Mouse (Mus musculus): ENCODE measurements around the gene Ccdc32. TPM values are rescaled to one million over a fixed set of nuclear protein-coding genes. Genes with fewer than 3 reads are reported as not detected.
A peak's percentile ranks its signal among the peaks of the same experiment; 100 is the strongest.
"Not testable (repeated sequence)": the region's sequence is repeated elsewhere in the genome, so short reads cannot be mapped to it uniquely, and the experiment has no call there.

Gene Ccdc32
- 10 to 100 TPM; 11.6 to 14.6 TPM for total RNA-seq (2021)

DNA sequence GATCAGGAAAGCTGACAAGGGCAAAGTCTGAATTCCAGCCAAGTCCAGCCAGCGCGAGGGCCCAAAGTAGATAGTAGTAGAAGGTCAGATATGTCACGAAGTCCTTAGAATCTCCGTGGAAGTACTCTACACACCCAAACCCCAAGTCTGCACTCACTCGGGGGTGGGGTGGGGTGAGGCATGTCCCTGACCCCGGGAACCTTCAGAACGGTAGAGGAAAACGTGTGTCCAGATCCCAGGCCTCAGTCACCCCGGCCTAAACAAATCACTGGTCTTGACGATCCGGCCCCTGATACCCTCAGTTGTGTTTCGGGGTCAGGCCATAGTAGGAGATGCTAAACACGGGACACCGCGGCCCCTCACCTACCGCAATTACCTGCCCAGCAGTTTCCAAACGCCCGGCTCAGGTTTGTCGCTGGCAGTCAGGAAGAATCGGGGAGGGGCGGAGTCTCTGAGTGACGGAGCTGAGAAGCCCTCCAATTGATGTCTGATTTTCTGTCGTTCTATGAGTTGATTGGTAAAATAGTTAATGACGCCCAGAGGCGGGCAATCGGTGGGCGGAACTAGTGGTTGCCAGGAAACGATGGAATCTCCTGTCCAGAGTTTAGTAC, at the start of gene Ccdc32:
Gene Ccdc32, minus strand, starts transcription at position 453 of the 611 bp plus-strand sequence.
- DNase-seq = peak; percentile 94

DNA sequence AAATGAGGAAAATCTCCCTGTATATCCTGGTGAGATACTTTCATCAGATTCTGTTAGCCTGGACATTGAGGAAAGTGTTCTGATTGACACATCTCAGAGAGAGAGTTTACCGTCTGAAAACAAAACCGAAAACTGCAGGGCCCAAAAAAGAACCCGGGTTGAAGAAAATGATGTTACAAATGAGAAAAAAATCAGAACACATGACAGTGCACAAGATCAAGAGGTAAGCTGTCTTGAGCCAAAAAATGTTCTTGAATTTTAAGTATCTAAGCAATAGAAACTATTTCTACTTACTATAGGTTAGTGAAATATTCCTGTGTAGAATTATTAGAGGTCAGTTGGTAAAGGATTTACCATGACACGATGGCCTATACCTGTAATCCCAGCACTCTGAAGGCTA, 43.2 kb upstream of the Ccdc32 start:
- no peak for DNase-seq

DNA sequence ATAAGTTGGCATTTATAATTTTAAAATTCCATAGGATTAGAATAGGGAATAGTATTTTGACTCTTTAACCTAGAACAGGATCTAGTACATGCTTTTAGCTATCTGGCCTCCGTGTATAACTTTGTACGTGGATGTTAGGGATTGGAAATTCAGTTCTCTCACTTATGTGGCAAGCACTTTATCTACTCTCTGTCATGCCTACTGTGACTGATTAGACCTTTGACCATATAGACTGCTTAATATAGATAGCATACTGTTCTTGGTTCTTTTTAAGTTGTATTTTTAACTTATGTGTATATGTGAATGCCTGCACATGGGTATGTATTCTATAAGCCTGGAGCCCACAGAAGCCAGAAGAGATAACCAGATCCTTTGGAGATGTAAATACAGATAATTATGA, 30.9 kb upstream of the Ccdc32 start:
- DNase-seq = no peak

DNA sequence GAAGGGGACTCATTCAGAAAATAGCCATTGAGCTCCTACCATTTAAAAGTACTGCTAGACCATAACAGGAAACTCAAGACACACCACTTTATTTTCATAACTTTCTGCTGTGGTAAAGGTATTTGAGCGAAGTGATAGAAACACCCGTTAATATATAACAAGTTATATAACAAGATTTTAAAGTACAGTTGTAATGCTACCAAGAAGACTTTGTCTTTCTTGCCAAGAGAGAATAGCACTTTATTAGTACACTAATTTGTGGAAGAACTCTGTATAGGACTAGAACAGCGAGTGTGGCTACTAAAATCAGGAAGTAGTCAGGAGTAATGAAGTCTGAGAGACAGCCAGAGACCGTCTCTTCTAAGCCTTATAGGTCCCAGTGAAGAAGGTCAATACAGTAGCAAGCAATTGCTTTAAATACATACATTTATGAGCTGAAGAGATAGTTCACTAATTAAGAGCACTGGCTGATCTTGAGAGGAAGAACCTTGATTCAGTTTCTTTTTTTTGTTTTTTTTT, 21.0 kb upstream of the Ccdc32 start:
- DNase-seq = no peak

DNA sequence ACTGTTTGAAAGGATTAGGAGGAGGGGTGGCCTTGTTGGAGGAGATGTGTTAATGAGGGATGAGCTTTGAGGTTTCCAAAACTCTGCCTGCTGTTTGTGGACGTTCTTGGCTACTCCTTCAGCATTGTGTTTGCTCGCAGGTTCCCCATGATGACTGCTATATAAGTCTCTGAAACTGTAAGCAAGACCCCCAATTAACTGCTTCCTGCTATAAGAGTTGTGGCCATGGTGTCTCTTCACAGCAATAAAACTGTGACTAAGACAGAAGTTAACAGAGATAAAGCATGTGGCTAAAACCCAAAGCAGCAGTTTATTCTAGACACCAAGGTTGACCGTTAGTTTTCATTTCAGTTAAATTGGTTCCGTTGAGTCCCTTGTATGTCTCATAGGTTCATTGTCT, 18.7 kb upstream of the Ccdc32 start:
- DNase-seq = no peak

DNA sequence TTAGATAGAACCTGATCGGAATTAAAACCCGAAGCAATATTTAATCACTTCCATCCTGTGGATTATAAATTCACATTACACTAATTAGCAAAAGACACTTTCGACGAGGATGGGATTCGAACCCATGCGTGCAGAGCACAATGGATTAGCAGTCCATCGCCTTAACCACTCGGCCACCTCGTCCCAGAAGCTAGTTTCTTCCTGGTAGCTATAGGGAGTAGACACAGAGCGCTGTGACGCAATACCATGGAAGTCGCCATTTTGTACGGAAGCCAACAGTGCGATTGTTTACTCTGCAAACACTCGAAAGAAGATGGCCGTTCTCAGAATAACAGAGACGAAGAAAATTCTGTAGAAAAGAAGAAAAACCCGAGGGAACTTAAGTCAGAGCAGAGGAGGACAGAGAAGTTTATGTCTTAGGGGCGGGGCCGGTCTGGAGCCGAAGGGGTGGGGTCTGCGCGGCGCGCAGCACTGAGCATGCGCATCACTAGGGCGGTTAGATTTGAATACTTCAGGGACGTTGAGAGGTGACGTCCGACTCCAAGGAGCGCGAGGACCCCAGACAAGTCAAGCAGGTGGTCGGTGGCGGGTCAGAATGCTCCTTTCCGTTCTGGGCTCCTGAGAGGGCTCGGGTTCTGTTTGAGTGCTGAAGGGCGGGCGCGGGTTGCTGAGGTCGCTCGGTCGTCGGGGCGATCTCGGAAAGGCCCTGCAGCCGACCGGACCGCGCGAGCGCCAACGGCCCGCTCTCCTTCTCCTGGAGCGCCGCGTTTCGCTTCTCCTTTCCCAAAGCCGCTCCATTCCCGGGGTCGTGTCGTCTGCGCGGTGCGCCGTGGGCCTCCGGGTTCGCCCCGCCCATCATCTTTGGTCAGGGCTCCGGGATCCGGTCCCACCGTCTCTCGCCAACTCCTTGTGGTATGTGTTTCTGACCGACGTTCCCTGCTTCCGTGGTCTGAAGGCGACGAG, 17.7 kb upstream of the Ccdc32 start, which contains the start of gene Knl1:
Gene Knl1, plus strand, starts transcription at position 471 of the 963 bp plus-strand sequence.
- DNase-seq = peak; percentile 98

DNA sequence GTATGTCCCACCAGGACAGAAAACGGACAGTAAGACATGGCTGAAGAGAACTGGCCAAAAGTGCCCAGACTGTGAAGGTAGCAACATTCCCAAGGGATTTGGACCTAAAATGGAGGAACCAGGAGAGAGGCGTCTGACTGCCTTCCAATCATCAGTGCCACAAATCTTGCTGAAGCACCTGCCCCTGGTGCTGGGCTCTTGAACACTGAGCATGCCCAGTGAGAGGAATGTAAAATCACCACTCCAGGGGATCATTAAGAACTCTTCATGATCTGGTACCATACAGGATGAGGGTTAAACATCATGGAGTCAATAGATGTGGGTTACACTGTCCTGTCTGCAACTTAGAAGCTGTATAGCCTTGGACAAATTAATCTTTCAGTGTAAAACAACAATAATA, 16.0 kb upstream of the Ccdc32 start:
- no peak for DNase-seq

DNA sequence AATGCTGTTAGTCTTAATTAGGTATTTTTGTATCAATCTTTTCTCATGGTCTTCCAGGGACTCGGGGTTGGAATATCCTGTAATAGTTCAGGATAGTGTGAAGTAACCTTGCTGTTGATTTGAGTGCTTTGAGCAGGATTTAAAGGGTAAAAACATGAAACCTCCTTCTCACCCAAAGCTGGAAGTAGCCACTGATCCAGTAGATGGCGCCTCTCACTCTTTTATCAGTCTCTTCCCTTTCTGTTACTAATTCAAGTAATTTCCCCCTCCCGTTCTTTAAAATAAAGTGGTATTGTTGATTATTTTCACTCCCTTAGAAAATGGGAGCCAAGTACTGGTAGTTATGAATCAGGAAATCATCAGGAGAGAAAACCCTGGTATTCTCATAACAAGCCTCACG, 11.7 kb upstream of the Ccdc32 start:
- peak; percentile 38 for DNase-seq

DNA sequence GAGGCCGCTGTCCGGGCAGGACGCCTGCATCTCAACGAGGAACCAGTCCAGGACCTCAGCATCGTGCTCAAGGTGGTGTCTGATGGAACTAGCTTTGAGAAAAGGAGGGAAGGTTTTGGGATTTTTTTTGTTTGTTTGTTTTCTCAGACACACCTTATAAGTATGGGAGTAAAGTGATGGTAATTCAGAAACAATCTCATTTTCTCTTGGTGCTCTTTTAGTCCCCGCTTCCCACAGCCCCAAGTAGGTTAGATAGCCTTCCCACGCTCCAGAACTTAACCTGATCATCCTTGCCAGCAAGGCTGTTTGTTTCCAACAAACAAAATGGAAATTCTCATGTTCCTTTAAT, 6.2 kb upstream of the Ccdc32 start:
- no peak for DNase-seq

DNA sequence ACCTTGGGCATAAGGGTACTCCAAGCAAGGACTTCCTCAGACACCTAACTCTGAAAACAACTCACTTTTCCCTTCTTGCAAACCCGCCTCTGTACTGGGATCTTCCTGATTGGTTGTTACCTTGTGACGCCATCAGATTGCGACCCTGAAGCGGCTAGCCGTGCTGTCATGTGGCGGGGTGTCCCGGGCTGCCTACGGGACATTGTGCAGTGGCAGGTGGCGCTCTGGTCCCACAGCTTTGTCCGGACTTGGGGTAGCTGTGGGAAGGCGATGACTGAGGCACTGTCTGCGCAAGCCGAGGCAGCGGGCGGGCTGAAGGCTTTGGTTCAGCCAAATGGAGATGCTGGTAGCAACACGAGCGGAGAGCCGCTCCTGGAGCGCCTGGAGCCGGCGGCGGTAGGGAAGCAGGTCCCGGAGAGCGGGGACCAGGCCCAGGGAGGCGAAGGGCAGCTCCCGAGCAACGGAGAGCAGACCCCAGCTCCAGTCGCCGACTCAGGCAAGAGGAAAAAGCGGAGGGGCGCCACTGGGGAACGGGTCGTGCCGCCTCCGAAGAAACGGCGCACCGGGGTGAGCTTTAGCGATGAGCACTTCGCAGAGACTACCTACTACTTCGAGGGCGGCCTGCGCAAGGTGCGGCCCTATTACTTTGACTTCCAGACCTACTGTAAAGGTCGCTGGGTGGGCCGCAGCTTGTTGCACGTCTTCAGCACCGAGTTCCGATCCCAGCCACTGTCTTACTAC, 5.6 kb upstream of the Ccdc32 start, which contains the start of gene Rpusd2:
Gene Rpusd2, plus strand, starts transcription at position 135 of the 741 bp plus-strand sequence.
- DNase-seq = peak; percentile 95

DNA sequence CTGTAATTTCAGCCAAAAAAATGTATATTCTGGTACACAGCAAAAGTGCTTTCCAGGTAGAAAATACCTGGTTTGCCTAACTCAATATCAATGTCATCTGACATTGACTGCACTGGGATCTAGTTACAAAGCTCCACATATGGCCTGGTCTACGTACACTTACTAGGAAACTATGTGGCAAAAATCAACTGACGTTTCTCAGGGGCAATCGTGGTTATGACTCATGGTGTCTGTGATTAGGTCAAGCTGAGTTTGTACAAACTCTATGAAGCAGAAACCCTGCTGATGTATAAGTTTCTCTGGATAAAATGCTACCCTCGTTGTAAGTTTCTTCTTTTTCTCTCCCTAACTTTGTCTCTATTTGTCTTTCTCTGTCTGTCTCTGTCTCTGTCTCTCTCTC, 3.0 kb upstream of the Ccdc32 start:
- DNase-seq = no peak

DNA sequence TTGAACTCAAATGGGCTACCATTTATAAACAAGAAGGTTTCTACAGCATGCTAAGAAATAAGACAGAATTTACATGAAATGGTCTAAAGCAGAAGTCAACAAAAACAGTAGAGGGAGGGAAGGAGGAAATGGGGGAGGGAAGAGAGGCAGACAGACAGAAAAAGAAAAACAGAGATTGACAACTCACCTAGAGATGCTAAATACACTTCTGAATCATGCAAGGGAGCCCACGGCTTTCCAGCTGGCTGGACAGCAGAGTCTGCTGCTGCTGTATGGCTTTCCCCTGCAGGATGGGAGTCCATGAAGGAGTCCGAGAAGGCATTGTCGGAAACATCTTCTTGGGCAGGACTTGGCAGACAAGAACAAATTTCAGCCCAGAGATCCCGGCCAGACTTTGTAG, 2.2 kb downstream of the Ccdc32 start:
- no peak for DNase-seq

DNA sequence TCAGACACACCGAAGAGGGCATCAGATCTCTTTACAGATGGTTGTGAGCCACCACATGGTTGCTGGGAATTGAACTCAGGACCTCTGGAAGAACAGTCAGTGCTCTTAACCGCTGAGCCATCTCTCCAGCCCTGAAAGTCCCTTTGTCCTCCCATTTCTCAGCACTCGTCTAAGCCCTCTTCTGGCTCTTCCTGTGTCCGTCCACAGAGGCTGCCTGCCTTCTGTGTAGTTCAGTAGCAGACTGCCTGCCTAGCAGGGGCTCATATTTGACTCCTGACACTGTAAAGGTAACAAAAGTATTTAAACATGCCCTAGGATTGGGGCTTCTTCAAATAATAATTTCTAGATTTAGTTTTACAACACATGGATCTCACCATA, 4.0 kb downstream of the Ccdc32 start:
- no peak for DNase-seq

DNA sequence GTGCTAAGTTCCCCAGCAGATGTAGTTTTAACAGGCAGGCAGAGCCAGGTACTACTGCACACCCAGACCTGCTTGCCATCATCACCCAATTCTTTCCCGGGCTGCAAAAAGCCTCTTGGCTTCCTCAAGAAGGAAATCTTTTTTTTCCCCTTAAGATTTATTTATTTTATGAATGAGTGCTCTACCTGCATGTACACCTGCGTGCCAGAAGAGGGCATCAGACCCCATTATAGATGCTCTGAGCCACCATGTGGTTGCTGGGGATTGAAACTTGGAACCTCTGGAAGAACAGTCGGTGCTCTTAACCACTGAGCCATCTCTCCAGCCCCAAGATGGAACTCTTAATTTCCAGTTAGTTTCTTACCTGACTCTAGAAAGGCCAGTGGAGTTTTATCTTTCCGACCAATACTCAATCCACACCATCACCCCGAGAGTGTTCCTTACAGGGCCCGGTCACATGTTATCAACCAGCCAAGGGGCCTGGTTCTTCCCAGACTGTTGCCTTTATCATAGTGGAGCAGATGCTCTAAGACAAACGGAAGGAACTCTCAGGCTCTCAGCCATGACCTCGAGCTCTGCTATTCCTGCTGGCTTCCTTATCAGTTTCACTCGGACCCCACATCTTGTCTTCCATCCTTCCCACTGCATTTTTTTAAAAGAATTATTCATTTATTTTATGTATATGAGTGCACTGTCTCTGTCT, 4.5 kb downstream of the Ccdc32 start:
- no peak for DNase-seq

DNA sequence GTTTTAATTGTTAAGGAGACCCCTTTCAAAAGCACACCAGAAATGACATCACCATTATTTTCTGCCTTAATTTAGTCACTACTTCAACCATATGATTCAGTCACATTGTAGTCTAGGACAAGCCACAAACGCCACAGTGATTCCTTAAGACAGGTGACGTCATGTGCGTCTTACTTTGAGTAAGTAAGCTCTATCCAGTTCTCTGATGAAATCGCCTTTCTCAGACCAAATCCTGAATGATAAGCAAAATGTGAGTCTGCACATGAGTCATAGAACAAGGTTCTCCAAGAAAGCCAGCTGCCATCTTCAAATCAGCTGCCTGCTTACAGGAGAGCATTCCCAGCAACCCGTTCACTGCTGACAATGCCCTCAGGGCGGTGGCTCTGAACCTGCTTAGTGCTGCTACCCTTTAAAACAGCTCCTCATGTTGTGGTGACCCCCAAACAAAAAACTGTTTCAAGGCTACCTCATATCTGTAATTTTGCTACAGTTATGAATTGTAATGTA, 6.0 kb downstream of the Ccdc32 start:
- DNase-seq = no peak

DNA sequence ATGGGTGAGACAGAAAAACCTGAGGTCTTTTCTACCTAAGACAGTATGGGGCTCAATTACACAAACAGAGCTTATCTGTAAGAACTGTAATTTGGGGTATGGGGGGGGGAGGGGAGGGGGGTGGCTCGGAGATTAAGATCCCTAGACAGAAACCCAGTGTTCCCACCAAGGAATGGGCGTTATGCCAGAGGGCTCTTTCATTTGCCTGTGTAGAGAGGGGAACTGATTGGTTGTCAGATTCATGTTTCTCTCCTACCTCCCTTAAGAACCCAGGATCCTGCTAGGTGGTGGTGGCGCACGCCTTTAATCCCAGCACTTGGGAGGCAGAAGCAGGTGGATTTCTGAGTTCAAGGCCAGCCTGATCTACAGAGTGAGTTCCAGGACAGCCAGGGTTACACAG, 9.7 kb downstream of the Ccdc32 start:
- peak; percentile 19 for DNase-seq

DNA sequence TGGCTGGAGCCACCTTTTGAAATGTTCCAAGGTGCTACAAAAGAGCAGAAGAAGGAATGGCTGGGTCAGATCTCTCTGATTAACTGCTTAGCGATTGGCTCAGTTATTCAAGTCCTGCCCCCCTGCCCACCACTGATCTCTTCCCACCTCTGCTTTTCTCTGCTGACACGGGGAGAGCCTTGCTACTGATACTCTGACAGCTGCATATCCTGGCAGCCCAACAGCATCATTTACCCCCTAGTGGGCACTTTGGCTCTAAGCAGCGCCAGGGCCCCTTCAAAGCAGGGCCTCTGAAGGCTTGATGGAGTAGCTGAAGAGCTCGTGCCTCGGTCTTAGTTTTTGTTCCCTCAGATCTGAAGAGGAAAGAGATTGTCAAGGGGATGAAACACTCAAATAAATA, 10.1 kb downstream of the Ccdc32 start:
- DNase-seq = peak; percentile 37

DNA sequence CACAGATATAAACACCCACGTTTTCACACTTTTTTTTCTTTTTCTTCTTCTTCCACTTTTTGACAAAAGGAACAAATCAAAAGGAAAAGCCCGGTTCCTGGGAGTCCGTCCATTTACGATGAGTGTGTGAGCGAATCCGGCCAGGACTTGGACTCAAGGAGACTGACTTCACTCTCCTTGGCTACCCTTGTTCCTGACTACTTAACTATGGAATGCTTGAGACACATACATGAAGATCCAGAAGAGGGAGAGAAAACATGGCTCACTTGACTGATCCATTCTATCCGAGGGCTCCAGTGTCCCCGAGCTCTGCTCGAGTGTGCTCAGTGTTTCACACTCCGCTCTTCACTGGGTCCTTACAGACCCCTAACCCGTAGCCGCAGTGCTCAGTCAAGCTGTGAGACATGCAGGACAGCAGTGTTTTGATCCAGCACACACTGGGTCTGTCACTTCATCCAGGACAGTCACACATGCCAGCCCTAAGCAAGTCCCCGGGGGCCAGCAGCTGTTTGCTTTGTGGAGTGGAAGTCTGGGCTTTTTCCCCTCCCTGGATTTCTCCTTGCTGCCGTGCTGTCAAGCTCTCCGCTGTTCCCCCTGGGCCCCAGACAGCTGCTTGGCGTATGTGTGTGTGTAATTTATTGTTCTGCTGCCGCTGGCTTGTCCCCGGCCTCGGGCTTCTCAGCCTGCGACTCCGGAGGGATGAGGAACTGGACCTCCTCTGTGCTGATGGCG, 10.6 kb downstream of the Ccdc32 start:
- peak; percentile 77 for DNase-seq

DNA sequence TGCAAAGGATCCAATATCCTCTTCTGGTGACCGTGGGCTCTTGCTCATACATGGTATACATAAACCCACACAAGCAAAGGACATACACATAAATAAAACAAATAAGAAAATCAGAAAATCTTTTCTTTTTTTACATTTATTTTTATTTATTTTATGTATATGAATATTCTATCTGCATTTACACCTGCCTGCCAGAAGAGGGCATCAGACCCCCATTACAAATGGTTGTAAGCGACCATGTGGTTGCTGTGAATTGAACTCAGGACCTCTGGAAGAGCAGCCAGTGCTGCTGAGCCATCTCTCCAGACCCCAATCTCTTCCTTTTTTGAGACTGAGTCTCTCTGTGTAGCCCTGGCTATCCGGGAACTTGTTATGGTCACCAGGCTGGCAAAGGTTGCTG, 11.5 kb downstream of the Ccdc32 start:
- no peak for DNase-seq

DNA sequence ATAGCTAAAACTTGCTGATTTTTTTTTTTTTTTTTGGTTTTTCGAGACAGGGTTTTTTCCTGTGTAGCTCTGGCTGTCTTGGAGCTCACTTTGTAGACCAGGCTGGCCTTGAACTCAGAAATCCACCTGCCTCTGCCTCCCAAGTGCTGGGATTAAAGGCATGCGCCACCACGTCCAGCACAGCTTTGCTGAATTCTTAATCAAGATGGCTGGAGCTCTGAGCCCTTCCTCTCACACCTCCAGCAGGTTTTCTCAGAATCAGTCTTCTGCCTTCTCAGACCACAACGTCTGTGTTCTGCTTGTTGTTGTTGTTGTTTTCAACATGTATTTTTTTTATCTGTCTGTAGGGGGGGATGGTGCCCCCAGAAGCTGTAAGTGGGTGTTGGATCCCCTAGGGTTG, 12.9 kb downstream of the Ccdc32 start:
- not testable (repeated sequence) for DNase-seq

DNA sequence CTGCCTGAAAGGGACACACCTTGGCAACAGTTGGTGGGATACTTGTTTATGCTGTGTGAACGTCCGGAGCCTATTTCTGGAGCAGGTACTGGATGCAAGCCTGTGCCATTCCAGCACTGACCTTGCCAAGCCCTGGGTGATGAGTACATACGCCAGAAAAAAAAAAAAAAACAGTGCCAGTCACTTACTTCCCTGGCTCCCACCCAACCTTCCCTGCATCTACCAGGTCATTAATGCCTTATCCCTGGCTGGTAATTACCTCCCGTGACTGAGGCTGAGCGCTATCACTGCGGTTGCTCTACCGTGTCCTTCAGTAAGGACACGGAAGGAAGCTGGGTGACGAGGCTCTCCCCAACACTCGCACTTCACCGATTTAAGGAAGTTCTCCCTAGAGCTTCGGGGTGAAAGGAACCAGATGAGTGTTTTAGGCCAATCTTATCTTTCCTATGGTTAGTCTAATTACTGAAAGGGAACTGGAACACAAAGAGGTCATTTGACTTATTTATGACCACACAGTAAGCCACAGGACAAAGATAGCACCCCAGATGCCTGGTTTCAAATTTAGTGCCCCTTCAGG, 13.5 kb downstream of the Ccdc32 start:
- DNase-seq = peak; percentile 79

All from heart, postnatal 4 days (tissue).